Comparison of ENCODE assay signal across 11 mouse cellular contexts in genomic region chr16:34421473-34421872, GRCm38 (mm10).
DNase-seq lines count a peak whose midpoint lies in the region; ATAC-seq and TF ChIP-seq lines count a peak whose summit lies in the region.
"Had no signal": no experiment of that assay in that cellular context is flagged by ENCODE, and none has a peak within 500 bp of the region (broad histone marks: within the 10 kb centered on the region; RNA-seq: fewer than 3 reads in every experiment).

No protein-coding gene starts in this region.

- peak; percentile 46 for DNase-seq in forebrain, embryonic 10.5 days (ENCODE audit: extremely low spot score, low spot score)
- DNase-seq in ovary, postnatal 36 days (ENCODE audit: low spot score), result peak; percentile 17
- DNase-seq in ovary, postnatal 10 days (ENCODE audit: low spot score), result no peak
- DNase-seq in heart, postnatal 0 days (ENCODE audit: low spot score), result peak; percentile 16
- DNase-seq in cerebellum, adult 9-11 months, result no peak
- no peak for DNase-seq in spleen, postnatal 4 days (ENCODE audit: low spot score in 2 of 2)
- DNase-seq: right cerebral cortex, postnatal 4 days; thymus, adult 18-20 months had no signal

- H3K27me3 ChIP-seq in forebrain, embryonic 10.5 days (ENCODE audit: poor library complexity, severe bottlenecking), result no peaks in the 10 kb centered on the region
- no peaks in the 10 kb centered on the region for H3K27me3 ChIP-seq in forebrain, embryonic 13.5 days
- no peaks in the 10 kb centered on the region for H3K27me3 ChIP-seq in heart, postnatal 0 days (ENCODE audit: control insufficient read depth, insufficient read depth, low read length)

- TF ChIP-seq EP300 in heart, postnatal 0 days (IDR thresholded peaks at IDR 0.05; ENCODE audit: low read depth), result no peak

- H3K9me3 ChIP-seq in forebrain, embryonic 10.5 days, result no peaks in the 10 kb centered on the region
- H3K9me3 ChIP-seq in forebrain, embryonic 13.5 days (replicated peaks), result no peaks in the 10 kb centered on the region
- no peaks in the 10 kb centered on the region for H3K9me3 ChIP-seq in heart, postnatal 0 days (replicated peaks; ENCODE audit: control insufficient read depth, low read length)
- H3K9me3 ChIP-seq: liver, embryonic 15.5 days had no signal

- no peak overlapping the region for H3K4me2 ChIP-seq in forebrain, embryonic 13.5 days
- no peak overlapping the region for H3K4me2 ChIP-seq in heart, postnatal 0 days (ENCODE audit: low read depth, low read length)
- H3K4me2 ChIP-seq: liver, embryonic 15.5 days had no signal

- H3K36me3 ChIP-seq in forebrain, embryonic 10.5 days (replicated peaks), result no peaks in the 10 kb centered on the region
- no peaks in the 10 kb centered on the region for H3K36me3 ChIP-seq in forebrain, embryonic 13.5 days (ENCODE audit: poor library complexity, severe bottlenecking)
- no peaks in the 10 kb centered on the region for H3K36me3 ChIP-seq in heart, postnatal 0 days (replicated peaks; ENCODE audit: control insufficient read depth, insufficient read depth, low read length)
- H3K36me3 ChIP-seq: liver, embryonic 15.5 days had no signal

- H3K4me3 ChIP-seq in forebrain, embryonic 10.5 days, result no peak overlapping the region
- no peak overlapping the region for H3K4me3 ChIP-seq in forebrain, embryonic 13.5 days
- no peak overlapping the region for H3K4me3 ChIP-seq in heart, postnatal 0 days (ENCODE audit: low read depth, low read length)
- H3K4me3 ChIP-seq: liver, embryonic 15.5 days had no signal

- peaks cover 59% of the 10 kb centered on the region for H3K4me1 ChIP-seq in forebrain, embryonic 10.5 days
- H3K4me1 ChIP-seq in forebrain, embryonic 13.5 days, result peaks cover 51% of the 10 kb centered on the region
- peaks cover 16% of the 10 kb centered on the region for H3K4me1 ChIP-seq in heart, postnatal 0 days (ENCODE audit: control insufficient read depth, insufficient read depth)
- H3K4me1 ChIP-seq: liver, embryonic 15.5 days had no signal

- no peak for TF ChIP-seq CTCF in heart, postnatal 0 days (IDR thresholded peaks at IDR 0.05; ENCODE audit: low read depth)

- H3K9ac ChIP-seq in forebrain, embryonic 13.5 days, result no peak overlapping the region
- H3K9ac ChIP-seq in heart, postnatal 0 days (replicated peaks; ENCODE audit: low read depth, low read length), result no peak overlapping the region
- H3K9ac ChIP-seq: liver, embryonic 15.5 days had no signal

- ATAC-seq in forebrain, embryonic 13.5 days, result no peak
- ATAC-seq in heart, postnatal 0 days (ENCODE audit: insufficient read depth, low read depth), result peak; percentile 71
- ATAC-seq in megakaryocyte-erythroid progenitor cell, adult 5-6 weeks (replicated peaks; ENCODE audit: low FRiP score, low TSS enrichment, poor library complexity, severe bottlenecking), result no peak

- peak overlapping the region; percentile 53 for H3K27ac ChIP-seq in forebrain, embryonic 10.5 days
- H3K27ac ChIP-seq in forebrain, embryonic 13.5 days, result no peak overlapping the region
- no peak overlapping the region for H3K27ac ChIP-seq in heart, postnatal 0 days (ENCODE audit: low read depth)
- H3K27ac ChIP-seq: liver, embryonic 15.5 days had no signal

- 45% methylated on average over 6 of the region's 6 CpGs for WGBS in forebrain, embryonic 10.5 days
- 66% methylated on average over 6 of the region's 6 CpGs for WGBS in forebrain, embryonic 13.5 days
- 22% methylated on average over 6 of the region's 6 CpGs for WGBS in heart, postnatal 0 days

Comparison
In these comparisons a context has a peak if more than half of its experiments do, and no peak if none do; other contexts are left out.
1. DNase-seq: peak in forebrain, embryonic 10.5 days (single experiment), ovary, postnatal 36 days (single experiment) and heart, postnatal 0 days (single experiment); none in ovary, postnatal 10 days (single experiment), cerebellum, adult 9-11 months (single experiment) and spleen, postnatal 4 days (0 of 2).